Mouse (Mus musculus): ENCODE measurements around the gene Antxr1. TPM values are rescaled to one million over a fixed set of nuclear protein-coding genes. Genes with fewer than 3 reads are reported as not detected.

Gene Antxr1
- polyA plus RNA-seq, 1 experiment from 2014 or later = 8.0 TPM

DNA sequence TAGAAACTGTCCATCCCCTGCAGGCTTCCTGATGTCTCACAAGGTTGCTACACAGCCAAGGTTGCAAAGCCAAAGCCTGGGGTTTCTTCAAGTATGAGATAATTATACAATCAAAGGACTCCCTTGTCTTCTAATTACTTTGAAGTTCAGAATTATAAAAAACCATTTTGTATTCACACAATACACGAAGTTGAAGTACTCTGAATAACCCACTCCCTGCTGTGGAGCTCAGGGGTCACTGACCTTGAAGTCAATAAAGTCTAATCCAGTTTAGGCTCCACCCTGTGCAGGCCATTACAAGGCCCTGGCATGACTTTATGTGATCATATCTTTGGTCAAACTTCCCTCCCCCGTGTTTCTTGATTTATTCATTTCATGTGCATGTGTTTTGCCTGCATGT is 73.0 kb downstream of the Antxr1 start:
- Histone ChIP-seq H3K9ac (ENCODE audit: low read length) (no peak overlapping the region), H3K4me1 (ENCODE audit: control insufficient read depth, insufficient read depth, low read length) (peaks cover 5% of the 10 kb centered on the region; the same call in 1 of the 2 replicates), H3K4me3 (replicated peaks; ENCODE audit: low read length) (no peak overlapping the region), H3K4me2 (ENCODE audit: low read depth, low read length) (no peak overlapping the region), H3K27me3 (ENCODE audit: control insufficient read depth, insufficient read depth, low read length) (no peaks in the 10 kb centered on the region), H3K27ac (ENCODE audit: low read length) (no peak overlapping the region), H3K36me3 (ENCODE audit: control insufficient read depth, insufficient read depth, low read length) (no peaks in the 10 kb centered on the region), H3K9me3 (replicated peaks; ENCODE audit: control insufficient read depth, low read length) (no peaks in the 10 kb centered on the region)
- 54% methylated on average over 2 of the region's 2 CpGs for WGBS
- ATAC-seq (ENCODE audit: insufficient read depth, low FRiP score) = no peak

DNA sequence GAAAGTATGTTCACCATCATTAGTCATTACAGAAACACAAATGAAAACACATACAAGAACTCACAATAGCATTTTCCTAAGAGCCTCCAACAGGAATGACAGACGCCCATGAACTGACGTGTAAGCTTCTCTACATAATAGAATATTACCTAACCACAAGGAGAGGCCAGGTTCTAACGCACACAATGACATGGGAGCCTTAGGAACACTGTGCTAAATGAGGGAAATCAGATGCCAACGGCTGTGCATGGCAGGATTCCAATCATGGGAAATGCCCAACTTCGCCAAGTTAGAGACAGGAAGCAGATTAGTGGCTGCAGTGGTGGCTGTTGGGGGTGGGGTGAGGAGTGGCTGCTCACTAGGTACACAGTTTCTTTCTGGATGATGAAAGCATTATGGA is 76.6 kb downstream of the Antxr1 start:
- H3K9ac ChIP-seq (ENCODE audit: low read length) = no peak overlapping the region
- H3K27me3 ChIP-seq (ENCODE audit: control insufficient read depth, insufficient read depth, low read length) = no peaks in the 10 kb centered on the region
- H3K27ac ChIP-seq (ENCODE audit: low read length) = peak overlapping the region; percentile 50; the same call in 1 of the 2 replicates
- H3K4me1 ChIP-seq (ENCODE audit: control insufficient read depth, insufficient read depth, low read length) = peaks cover 9% of the 10 kb centered on the region; the same call in 1 of the 2 replicates
- H3K9me3 ChIP-seq (replicated peaks; ENCODE audit: control insufficient read depth, low read length) = no peaks in the 10 kb centered on the region
- WGBS = 69% methylated on average over 5 of the region's 5 CpGs
- no peak overlapping the region for H3K4me3 ChIP-seq (replicated peaks; ENCODE audit: low read length)
- ATAC-seq (ENCODE audit: insufficient read depth, low FRiP score) = no peak
- no peak overlapping the region for H3K4me2 ChIP-seq (ENCODE audit: low read depth, low read length)
- no peaks in the 10 kb centered on the region for H3K36me3 ChIP-seq (ENCODE audit: control insufficient read depth, insufficient read depth, low read length)

- Histone ChIP-seq H3K9me3 (replicated peaks; ENCODE audit: control insufficient read depth, low read length) (no peaks in the 10 kb centered on the region), H3K36me3 (ENCODE audit: control insufficient read depth, insufficient read depth, low read length) (no peaks in the 10 kb centered on the region), H3K4me2 (ENCODE audit: low read depth, low read length) (no peak overlapping the region), H3K27ac (ENCODE audit: low read length) (peak overlapping the region; percentile 50; the same call in 1 of the 2 replicates), H3K4me1 (ENCODE audit: control insufficient read depth, insufficient read depth, low read length) (peaks cover 9% of the 10 kb centered on the region; the same call in 1 of the 2 replicates), H3K9ac (ENCODE audit: low read length) (no peak overlapping the region), H3K4me3 (replicated peaks; ENCODE audit: low read length) (no peak overlapping the region), H3K27me3 (ENCODE audit: control insufficient read depth, insufficient read depth, low read length) (no peaks in the 10 kb centered on the region)
- WGBS = 68% methylated on average over 7 of the region's 7 CpGs
- ATAC-seq (ENCODE audit: insufficient read depth, low FRiP score) = no peak
Observed at GRCm38 (mm10) chr6:87257981-87258775, 77.4 kb downstream of the Antxr1 start.

- H3K9ac ChIP-seq (ENCODE audit: low read length) = no peak overlapping the region
- no peaks in the 10 kb centered on the region for H3K36me3 ChIP-seq (ENCODE audit: control insufficient read depth, insufficient read depth, low read length)
- H3K9me3 ChIP-seq (replicated peaks; ENCODE audit: control insufficient read depth, low read length) = no peaks in the 10 kb centered on the region
- 76% methylated on average over 4 of the region's 4 CpGs for WGBS
- no peak for ATAC-seq (ENCODE audit: insufficient read depth, low FRiP score)
- no peak overlapping the region for H3K27ac ChIP-seq (ENCODE audit: low read length)
- no peaks in the 10 kb centered on the region for H3K27me3 ChIP-seq (ENCODE audit: control insufficient read depth, insufficient read depth, low read length)
- no peak overlapping the region for H3K4me2 ChIP-seq (ENCODE audit: low read depth, low read length)
- H3K4me1 ChIP-seq (ENCODE audit: control insufficient read depth, insufficient read depth, low read length) = peaks cover 9% of the 10 kb centered on the region; the same call in 1 of the 2 replicates
- H3K4me3 ChIP-seq (replicated peaks; ENCODE audit: low read length) = no peak overlapping the region
Observed at GRCm38 (mm10) chr6:87257471-87257870, 78.2 kb downstream of the Antxr1 start.

DNA sequence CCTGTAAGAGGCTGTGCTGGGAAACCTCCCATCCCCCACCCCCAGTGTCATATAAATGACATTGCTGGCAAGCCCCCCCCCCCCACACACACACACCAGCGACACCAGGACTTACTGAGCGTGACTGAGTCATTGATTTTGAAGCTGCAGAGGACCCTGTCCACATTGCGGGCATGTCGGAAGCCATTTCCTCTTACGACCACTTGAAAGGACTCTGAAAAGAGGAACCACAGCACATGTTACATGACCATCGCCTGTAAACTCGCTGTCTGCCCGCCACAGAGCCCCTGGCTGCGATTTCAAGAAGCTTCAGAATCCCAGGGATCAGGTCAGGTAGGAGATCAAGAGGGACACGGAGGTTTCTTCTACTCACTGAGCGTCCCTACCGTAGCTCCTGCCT is 80.0 kb downstream of the Antxr1 start:
- Histone ChIP-seq H3K4me2 (ENCODE audit: low read depth, low read length) (no peak overlapping the region), H3K27ac (ENCODE audit: low read length) (no peak overlapping the region), H3K4me1 (ENCODE audit: control insufficient read depth, insufficient read depth, low read length) (peaks cover 9% of the 10 kb centered on the region; the same call in 1 of the 2 replicates), H3K27me3 (ENCODE audit: control insufficient read depth, insufficient read depth, low read length) (no peaks in the 10 kb centered on the region), H3K4me3 (replicated peaks; ENCODE audit: low read length) (no peak overlapping the region), H3K9me3 (replicated peaks; ENCODE audit: control insufficient read depth, low read length) (no peaks in the 10 kb centered on the region), H3K36me3 (ENCODE audit: control insufficient read depth, insufficient read depth, low read length) (no peaks in the 10 kb centered on the region), H3K9ac (ENCODE audit: low read length) (no peak overlapping the region)
- ATAC-seq (ENCODE audit: insufficient read depth, low FRiP score) = no peak
- WGBS = 92% methylated on average over 12 of the region's 12 CpGs

DNA sequence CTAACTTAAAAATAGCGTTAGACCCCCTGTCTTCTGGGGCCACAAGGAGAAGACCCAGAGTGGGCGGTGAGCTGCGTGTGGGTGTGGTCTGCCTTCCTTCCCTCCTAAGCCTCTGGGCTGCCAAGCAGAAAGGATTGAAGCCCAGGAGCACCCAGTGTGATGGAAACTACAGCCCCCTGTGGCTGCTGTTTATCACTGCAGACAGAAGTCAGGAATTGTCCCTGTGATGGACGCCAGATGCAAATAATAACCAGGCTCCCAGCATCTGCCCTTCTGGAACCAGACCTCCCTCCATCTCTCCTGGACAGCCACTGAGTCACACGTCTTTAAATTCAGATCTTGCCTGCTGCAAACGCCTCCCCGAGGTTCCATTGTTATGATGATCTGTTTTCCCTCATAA is 80.9 kb downstream of the Antxr1 start:
- WGBS = 33% methylated on average over 7 of the region's 7 CpGs
- H3K36me3 ChIP-seq (ENCODE audit: control insufficient read depth, insufficient read depth, low read length) = no peaks in the 10 kb centered on the region
- H3K9ac ChIP-seq (ENCODE audit: low read length) = no peak overlapping the region
- H3K4me1 ChIP-seq (ENCODE audit: control insufficient read depth, insufficient read depth, low read length) = peaks cover 9% of the 10 kb centered on the region; the same call in 1 of the 2 replicates
- ATAC-seq (ENCODE audit: insufficient read depth, low FRiP score) = peak; percentile 79; the same call in 1 of the 2 replicates
- H3K27me3 ChIP-seq (ENCODE audit: control insufficient read depth, insufficient read depth, low read length) = no peaks in the 10 kb centered on the region
- no peaks in the 10 kb centered on the region for H3K9me3 ChIP-seq (replicated peaks; ENCODE audit: control insufficient read depth, low read length)
- no peak overlapping the region for H3K4me2 ChIP-seq (ENCODE audit: low read depth, low read length)
- no peak overlapping the region for H3K4me3 ChIP-seq (replicated peaks; ENCODE audit: low read length)
- peak overlapping the region; percentile 82 for H3K27ac ChIP-seq (ENCODE audit: low read length)

GRCm38 (mm10) chr6:87251716-87252115 is 83.9 kb downstream of the Antxr1 start:
- ATAC-seq (ENCODE audit: insufficient read depth, low FRiP score) = no peak
- H3K27ac ChIP-seq (ENCODE audit: low read length) = no peak overlapping the region
- H3K4me3 ChIP-seq (replicated peaks; ENCODE audit: low read length) = no peak overlapping the region
- 76% methylated on average over 5 of the region's 5 CpGs for WGBS
- H3K9me3 ChIP-seq (replicated peaks; ENCODE audit: control insufficient read depth, low read length) = no peaks in the 10 kb centered on the region
- 0 out of 2 replicates have a peak, but pooled peaks cover 7% of the 10 kb centered on the region for H3K4me1 ChIP-seq (ENCODE audit: control insufficient read depth, insufficient read depth, low read length)
- H3K9ac ChIP-seq (ENCODE audit: low read length) = no peak overlapping the region
- H3K4me2 ChIP-seq (ENCODE audit: low read depth, low read length) = no peak overlapping the region
- no peaks in the 10 kb centered on the region for H3K36me3 ChIP-seq (ENCODE audit: control insufficient read depth, insufficient read depth, low read length)
- no peaks in the 10 kb centered on the region for H3K27me3 ChIP-seq (ENCODE audit: control insufficient read depth, insufficient read depth, low read length)

GRCm38 (mm10) chr6:87250701-87251100 is 84.9 kb downstream of the Antxr1 start:
- no peak overlapping the region for H3K9ac ChIP-seq (ENCODE audit: low read length)

DNA sequence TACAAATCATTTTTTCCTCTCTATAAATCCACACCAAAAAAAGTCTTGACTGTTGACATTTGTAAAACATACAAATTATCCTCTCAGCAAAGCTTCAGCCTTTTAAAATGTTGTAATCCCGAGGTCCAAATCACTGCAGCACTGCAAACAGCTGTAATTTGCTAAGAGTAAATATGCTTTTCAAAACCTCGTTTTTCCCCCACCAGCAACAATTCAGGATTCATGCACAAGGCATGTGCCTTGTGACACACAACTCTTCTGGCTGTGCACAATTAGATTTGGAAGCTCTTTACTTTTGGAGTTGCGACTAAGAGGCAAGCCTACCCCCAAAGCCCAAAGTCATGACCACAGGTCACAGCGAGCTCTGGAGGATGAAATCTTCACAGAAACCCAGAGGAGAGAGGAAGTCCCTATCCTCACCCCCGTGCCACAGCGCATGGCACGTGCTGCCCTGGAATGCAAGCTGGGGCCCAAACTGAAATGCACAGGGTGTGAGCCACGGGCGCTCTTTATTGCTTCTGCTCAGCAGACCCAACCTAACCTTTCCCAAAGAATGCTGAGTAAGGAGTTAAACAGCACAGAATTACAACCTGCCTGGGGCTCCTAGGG is 87.3 kb downstream of the Antxr1 start:
- H3K36me3 ChIP-seq (ENCODE audit: control insufficient read depth, insufficient read depth, low read length) = 0 out of 2 replicates have a peak, but pooled peaks cover 2% of the 10 kb centered on the region
- no peak overlapping the region for H3K4me3 ChIP-seq (replicated peaks; ENCODE audit: low read length)
- WGBS = 54% methylated on average over 9 of the region's 9 CpGs
- no peak for ATAC-seq (ENCODE audit: insufficient read depth, low FRiP score)
- H3K4me1 ChIP-seq (ENCODE audit: control insufficient read depth, insufficient read depth, low read length) = 0 out of 2 replicates have a peak, but pooled peaks cover 3% of the 10 kb centered on the region
- no peaks in the 10 kb centered on the region for H3K9me3 ChIP-seq (replicated peaks; ENCODE audit: control insufficient read depth, low read length)
- no peak overlapping the region for H3K4me2 ChIP-seq (ENCODE audit: low read depth, low read length)
- H3K27me3 ChIP-seq (ENCODE audit: control insufficient read depth, insufficient read depth, low read length) = no peaks in the 10 kb centered on the region
- peak overlapping the region; percentile 26; the same call in 1 of the 2 replicates for H3K27ac ChIP-seq (ENCODE audit: low read length)
- no peak overlapping the region for H3K9ac ChIP-seq (ENCODE audit: low read length)

More at GRCm38 (mm10) chr6:87250701-87251100, 84.9 kb downstream of the Antxr1 start:
- Histone ChIP-seq H3K4me3 (replicated peaks; ENCODE audit: low read length) (no peak overlapping the region), H3K27me3 (ENCODE audit: control insufficient read depth, insufficient read depth, low read length) (no peaks in the 10 kb centered on the region), H3K27ac (ENCODE audit: low read length) (no peak overlapping the region), H3K4me2 (ENCODE audit: low read depth, low read length) (no peak overlapping the region), H3K36me3 (ENCODE audit: control insufficient read depth, insufficient read depth, low read length) (no peaks in the 10 kb centered on the region), H3K4me1 (ENCODE audit: control insufficient read depth, insufficient read depth, low read length) (0 out of 2 replicates have a peak, but pooled peaks cover 7% of the 10 kb centered on the region), H3K9me3 (replicated peaks; ENCODE audit: control insufficient read depth, low read length) (no peaks in the 10 kb centered on the region)
- ATAC-seq (ENCODE audit: insufficient read depth, low FRiP score) = no peak
- WGBS = 82% methylated on average over 3 of the region's 3 CpGs

Measured in stomach, embryonic 16.5 days (tissue).